Mouse (Mus musculus): ENCODE results near the gene Tmem41b. TPM values are rescaled to one million over a fixed set of nuclear protein-coding genes. Genes with fewer than 3 reads are reported as not detected.

The Tmem41b gene
- total and polyA plus RNA-seq, 3 experiments, result 45.9 to 86.9 TPM; not detected in 1

DNA sequence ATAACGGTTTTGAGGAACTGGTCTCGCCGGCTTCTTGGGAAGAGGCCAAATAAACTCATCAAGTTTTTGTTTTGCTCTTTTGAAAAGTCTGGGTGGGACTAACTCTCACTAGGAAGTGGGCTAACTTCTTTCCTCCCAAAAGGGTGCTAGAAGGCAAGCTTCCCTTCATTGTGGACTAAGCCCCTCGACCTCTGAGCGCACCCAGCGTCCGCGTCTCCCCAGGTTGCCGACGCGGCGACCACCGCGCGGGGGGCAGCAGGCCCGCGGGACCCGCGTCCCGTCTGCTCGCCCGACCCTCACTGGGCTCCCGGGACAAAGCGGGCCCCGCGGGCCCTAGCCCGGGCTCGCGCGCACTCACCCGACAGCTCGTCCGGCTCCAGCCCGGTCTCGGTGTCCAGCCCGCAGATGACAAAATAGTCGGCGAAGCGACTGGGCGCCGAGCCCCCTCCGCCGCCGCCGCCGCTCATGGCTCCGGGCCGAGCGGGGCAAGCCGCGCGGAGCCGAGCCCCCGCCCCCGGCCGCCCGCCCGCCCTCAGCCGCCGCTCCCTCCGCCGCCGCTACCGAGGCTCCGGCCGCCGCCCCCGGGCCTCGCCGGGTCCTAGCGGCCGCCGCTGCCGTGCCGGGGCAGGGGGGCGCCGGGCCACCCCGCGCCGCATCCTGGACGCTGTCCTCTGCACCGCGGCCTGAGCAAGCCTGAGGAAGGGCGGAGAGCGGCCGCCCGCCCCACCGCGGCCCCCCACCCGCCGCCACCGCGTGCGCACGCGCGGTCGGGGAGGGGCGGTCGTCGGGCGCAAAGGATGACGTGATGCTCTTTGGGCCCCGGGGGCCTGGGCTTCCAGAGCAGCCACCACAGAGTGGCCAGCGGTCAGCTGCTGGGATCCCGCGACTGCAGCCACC, 26.8 kb downstream of the Tmem41b start, which contains the start of gene Dennd5a (continued):
- TF ChIP-seq RCOR1 (IDR thresholded peaks at IDR 0.05; ENCODE audit: low read depth, low read length) (no peak; the same call in 1 of the 2 replicates), MEF2A (IDR thresholded peaks at IDR 0.05; ENCODE audit: extremely low read depth, insufficient replicate concordance, low read depth, low read length, poor library complexity, severe bottlenecking) (no peak), ZKSCAN1 (IDR thresholded peaks at IDR 0.05; ENCODE audit: low read depth, low read length) (no peak), EP300 (IDR thresholded peaks at IDR 0.05; ENCODE audit: low read depth in 1 of 2, low read length in 2 of 2) (peak in 1 of 2 experiments; percentile 23; a peak in 2 of 4 replicates), USF2 (IDR thresholded peaks at IDR 0.05; ENCODE audit: borderline replicate concordance in 1 of 2, insufficient read depth in 1 of 2, low read depth in 1 of 2, low read length in 2 of 2) (no peak), ZNF384 (IDR thresholded peaks at IDR 0.05; ENCODE audit: low read depth, low read length) (no peak)

- H3K4me1 ChIP-seq (ENCODE audit: control insufficient read depth in 1 of 2, insufficient read depth in 2 of 2, low read length in 2 of 2), result peaks cover 9 to 18% of the 10 kb centered on the region in 2 experiments
- H3K9me3 ChIP-seq (replicated peaks; ENCODE audit: insufficient read depth, low read length), result no peaks in the 10 kb centered on the region
- peak overlapping the region; percentile 76 to 77 for H3K4me3 ChIP-seq (ENCODE audit: control insufficient read depth in 1 of 2, insufficient read depth in 1 of 2, low read depth in 2 of 2, low read length in 2 of 2)
- H3K27ac ChIP-seq (ENCODE audit: control insufficient read depth, low read depth, low read length), result peak overlapping the region; percentile 94
- no peaks in the 10 kb centered on the region for H3K27me3 ChIP-seq (ENCODE audit: control insufficient read depth in 1 of 2, insufficient read depth in 2 of 2, low read length in 2 of 2)
- peak; percentile 84 for DNase-seq (ENCODE audit: low read depth, low spot score)
- H3K79me2 ChIP-seq (ENCODE audit: control insufficient read depth, insufficient read depth, low read length, poor library complexity), result peaks cover 46% of the 10 kb centered on the region
- peaks cover 0 to 26% of the 10 kb centered on the region in 2 experiments; a peak in 2 of 4 replicates for H3K36me3 ChIP-seq (ENCODE audit: control insufficient read depth in 1 of 2, insufficient read depth in 2 of 2, low read length in 2 of 2)
- peak overlapping the region; percentile 85 for H3K9ac ChIP-seq (ENCODE audit: control insufficient read depth, low read depth, low read length, poor library complexity, severe bottlenecking)
- no peak for TF ChIP-seq BHLHE40 (IDR thresholded peaks at IDR 0.05; ENCODE audit: borderline replicate concordance, low read depth, low read length)
- TF ChIP-seq JUND (IDR thresholded peaks at IDR 0.05; ENCODE audit: low read depth, low read length), result no peak
- TF ChIP-seq RCOR1 (IDR thresholded peaks at IDR 0.05; ENCODE audit: low read depth, low read length), result peak; percentile 32
- peak; percentile 40 to 57 for TF ChIP-seq EP300 (IDR thresholded peaks at IDR 0.05; ENCODE audit: low read depth in 1 of 2, low read length in 2 of 2)
- TF ChIP-seq GATA1 (IDR thresholded peaks at IDR 0.05; ENCODE audit: low read depth, low read length), result peak; percentile 86
- TF ChIP-seq MAZ (IDR thresholded peaks at IDR 0.05; ENCODE audit: low read depth, low read length), result no peak
- 0 out of 2 replicates have a peak, but pooled peaks have one; percentile 45 for TF ChIP-seq MYB (IDR thresholded peaks at IDR 0.05; ENCODE audit: low read depth, low read length)
- no peak for TF ChIP-seq CTCF (IDR thresholded peaks at IDR 0.05 in 2 of 3, conservative IDR thresholded peaks at IDR 0.05 in 1 of 3; ENCODE audit: control insufficient read depth in 1 of 3, insufficient read depth in 1 of 3, low read depth in 2 of 3, low read length in 3 of 3, poor library complexity in 1 of 3, severe bottlenecking in 1 of 3)
- no peak for TF ChIP-seq NRF1 (IDR thresholded peaks at IDR 0.05; ENCODE audit: insufficient read depth, low read depth, low read length, poor library complexity, severe bottlenecking)
- TF ChIP-seq USF1 (IDR thresholded peaks at IDR 0.05; ENCODE audit: low read depth, low read length), result no peak
- no peak for TF ChIP-seq POLR2AphosphoS2 (IDR thresholded peaks at IDR 0.05; ENCODE audit: low read length)
- TF ChIP-seq GABPA (IDR thresholded peaks at IDR 0.05; ENCODE audit: low read depth, low read length), result no peak
- no peak for TF ChIP-seq HCFC1 (IDR thresholded peaks at IDR 0.05; ENCODE audit: low read depth, low read length)
- TF ChIP-seq CHD2 (IDR thresholded peaks at IDR 0.05; ENCODE audit: low read length), result no peak
- TF ChIP-seq SIN3A (IDR thresholded peaks at IDR 0.05; ENCODE audit: low read length), result peak; percentile 84
- TF ChIP-seq TBP (IDR thresholded peaks at IDR 0.05; ENCODE audit: low read depth, low read length), result no peak; the same call in 1 of the 2 replicates
- TF ChIP-seq ZC3H11A (IDR thresholded peaks at IDR 0.05; ENCODE audit: low read depth, low read length), result no peak
- no peak for TF ChIP-seq MAFK (IDR thresholded peaks at IDR 0.05; ENCODE audit: borderline replicate concordance, low read depth, low read length)
- no peak for TF ChIP-seq CHD1 (IDR thresholded peaks at IDR 0.05; ENCODE audit: low read depth, low read length)
- TF ChIP-seq MYC (IDR thresholded peaks at IDR 0.05; ENCODE audit: low read depth, low read length), result no peak
- TF ChIP-seq MEF2A (IDR thresholded peaks at IDR 0.05; ENCODE audit: extremely low read depth, insufficient replicate concordance, low read depth, low read length, poor library complexity, severe bottlenecking), result no peak
- TF ChIP-seq ETS1 (IDR thresholded peaks at IDR 0.05; ENCODE audit: low read depth, low read length), result peak; percentile 49; the same call in 1 of the 2 replicates
- TF ChIP-seq NELFE (IDR thresholded peaks at IDR 0.05; ENCODE audit: low read depth, low read length), result no peak
- TF ChIP-seq POLR2A (IDR thresholded peaks at IDR 0.05; ENCODE audit: control insufficient read depth in 1 of 2, insufficient read depth in 1 of 2, low read depth in 1 of 2, low read length in 2 of 2, poor library complexity in 1 of 2), result peak in 1 of 2 experiments; percentile 42; a peak in 1 of 4 replicates
- TF ChIP-seq ZNF384 (IDR thresholded peaks at IDR 0.05; ENCODE audit: low read depth, low read length), result peak; percentile 67; the same call in 1 of the 2 replicates
- TF ChIP-seq MAX (IDR thresholded peaks at IDR 0.05; ENCODE audit: low read length), result 0 out of 2 replicates have a peak, but pooled peaks have one; percentile 53
- no peak for TF ChIP-seq ZKSCAN1 (IDR thresholded peaks at IDR 0.05; ENCODE audit: low read depth, low read length)
- TF ChIP-seq POLR2AphosphoS5 (IDR thresholded peaks at IDR 0.05; ENCODE audit: borderline replicate concordance, low read depth, low read length), result no peak
Measured at GRCm38 (mm10) chr7:109958843-109959715, 27.6 kb downstream of the Tmem41b start.

Measured in MEL (cell line).